Mouse (Mus musculus) heart, adult 9 months (tissue): ENCODE data around the gene Notch4.
A peak's percentile ranks its signal among the peaks of the same experiment; 100 is the strongest.

Source experiments
- DNase-seq, 2 experiments: peaks; one replicate each; pipeline ENCODE4 v3.0.0; 2022; ENCODE audit warnings: low spot score in 2 of 2

Notch4 gene

DNA sequence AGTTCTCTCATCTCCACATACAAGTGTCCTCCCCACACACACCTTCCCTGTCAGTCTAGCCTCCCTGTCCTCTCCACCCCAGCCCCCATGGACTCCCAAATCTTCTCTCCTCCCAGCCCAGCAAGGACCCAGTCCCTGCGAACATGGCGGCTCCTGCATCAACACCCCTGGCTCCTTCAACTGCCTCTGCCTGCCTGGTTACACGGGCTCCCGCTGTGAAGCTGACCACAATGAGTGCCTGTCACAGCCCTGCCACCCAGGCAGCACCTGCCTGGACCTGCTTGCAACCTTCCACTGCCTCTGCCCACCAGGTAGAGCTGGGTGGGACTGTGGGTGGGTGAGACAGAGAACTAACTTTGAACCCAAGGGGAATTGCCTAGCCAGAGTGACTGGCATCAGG is 5.9 kb downstream of the Notch4 start:
- no peak for DNase-seq

DNA sequence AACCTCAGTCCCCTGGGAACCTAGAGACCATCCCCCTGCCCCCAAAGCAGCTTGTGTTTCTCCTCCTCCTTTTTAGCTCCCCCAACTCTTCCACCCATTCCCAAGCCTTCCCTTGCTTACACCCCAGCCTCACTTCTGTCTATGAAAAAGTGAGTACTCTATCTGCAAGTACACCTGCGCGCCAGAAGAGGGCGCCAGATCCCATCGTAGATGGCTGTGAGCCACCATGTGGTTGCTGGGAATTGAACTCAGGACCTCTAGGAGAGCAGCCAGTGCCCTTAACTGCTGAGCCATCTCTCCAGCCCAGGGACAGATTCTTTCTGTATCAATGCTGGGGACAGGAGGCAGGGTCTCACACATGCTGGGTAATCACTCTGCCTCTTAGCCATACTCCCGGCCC is 7.8 kb downstream of the Notch4 start:
- DNase-seq, result no peak

DNA sequence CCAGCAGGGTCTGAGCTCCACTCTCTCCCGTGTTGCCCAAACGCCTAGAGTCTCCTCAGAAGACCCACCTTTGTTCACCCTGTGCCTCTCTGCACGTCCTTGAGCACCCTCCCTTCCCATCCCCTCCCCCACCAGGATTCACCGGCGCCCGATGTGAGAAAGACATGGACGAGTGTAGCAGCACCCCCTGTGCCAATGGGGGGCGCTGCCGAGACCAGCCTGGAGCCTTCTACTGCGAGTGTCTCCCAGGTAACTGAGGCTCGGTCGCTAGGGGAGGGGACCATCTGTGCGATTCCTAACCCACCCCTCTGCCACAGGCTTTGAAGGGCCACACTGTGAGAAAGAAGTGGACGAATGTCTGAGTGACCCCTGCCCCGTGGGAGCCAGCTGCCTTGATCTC is 8.3 kb downstream of the Notch4 start:
- DNase-seq, result no peak

DNA sequence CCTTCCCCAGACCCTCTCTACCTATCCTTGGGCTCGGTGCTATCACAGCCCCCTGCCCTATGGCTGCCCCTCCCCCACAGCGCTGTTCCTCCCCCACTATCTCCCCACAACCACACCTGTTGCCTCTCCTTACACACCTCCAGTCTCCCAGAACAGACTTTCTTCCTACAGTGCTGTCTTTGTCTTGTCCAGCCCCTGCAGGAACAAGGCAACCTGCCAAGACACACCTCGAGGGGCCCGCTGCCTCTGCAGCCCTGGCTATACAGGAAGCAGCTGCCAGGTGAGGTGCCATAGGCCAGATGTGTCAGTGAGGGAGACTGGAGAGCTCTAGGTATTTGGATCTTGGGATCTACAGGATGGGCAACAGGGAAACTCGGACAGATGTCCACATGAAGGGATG is 12.5 kb downstream of the Notch4 start:
- DNase-seq, result no peak

DNA sequence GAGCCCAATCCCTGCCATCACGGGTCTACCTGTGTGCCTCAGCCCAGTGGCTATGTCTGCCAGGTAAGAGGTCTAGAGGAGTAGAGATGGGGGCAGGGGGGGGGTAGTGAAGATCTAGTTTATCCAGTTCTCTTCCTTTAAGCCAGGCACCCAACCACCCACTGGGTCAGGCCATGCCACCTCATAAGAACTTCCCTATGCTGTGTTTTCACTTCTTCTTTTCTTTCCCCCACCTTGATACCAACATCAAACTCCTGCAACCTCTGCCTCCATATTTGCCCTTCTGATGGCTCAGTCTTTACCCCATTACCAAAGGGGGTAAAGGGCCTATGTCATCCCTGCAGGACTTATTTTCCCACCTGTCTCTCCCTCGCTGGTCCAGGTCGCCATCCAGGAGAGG is 14.0 kb downstream of the Notch4 start:
- DNase-seq, result no peak

DNA sequence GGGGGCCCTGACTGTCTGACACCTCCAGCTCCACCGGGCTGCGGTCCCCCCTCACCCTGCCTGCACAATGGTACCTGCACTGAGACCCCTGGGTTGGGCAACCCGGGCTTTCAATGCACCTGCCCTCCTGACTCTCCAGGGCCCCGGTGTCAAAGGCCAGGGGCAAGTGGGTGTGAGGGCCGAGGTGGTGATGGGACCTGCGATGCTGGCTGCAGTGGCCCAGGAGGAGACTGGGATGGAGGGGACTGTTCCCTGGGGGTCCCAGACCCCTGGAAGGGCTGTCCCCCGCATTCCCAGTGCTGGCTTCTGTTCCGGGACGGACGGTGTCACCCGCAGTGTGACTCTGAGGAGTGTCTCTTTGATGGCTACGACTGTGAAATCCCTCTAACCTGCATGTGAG is 18.5 kb downstream of the Notch4 start:
- DNase-seq, result no peak

DNA sequence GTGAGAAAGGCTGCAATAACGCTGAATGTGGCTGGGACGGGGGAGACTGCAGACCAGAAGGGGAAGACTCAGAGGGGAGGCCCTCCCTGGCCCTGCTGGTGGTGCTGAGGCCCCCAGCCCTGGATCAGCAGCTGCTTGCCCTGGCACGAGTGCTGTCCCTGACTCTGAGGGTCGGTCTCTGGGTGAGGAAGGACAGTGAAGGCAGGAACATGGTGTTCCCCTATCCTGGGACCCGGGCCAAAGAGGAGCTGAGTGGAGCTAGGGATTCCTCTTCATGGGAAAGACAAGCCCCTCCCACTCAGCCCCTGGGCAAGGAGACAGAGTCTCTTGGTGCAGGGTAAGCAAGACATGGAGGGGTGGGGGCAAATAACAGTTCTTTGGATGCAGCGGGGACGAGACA is 19.3 kb downstream of the Notch4 start:
- DNase-seq, result no peak

DNA sequence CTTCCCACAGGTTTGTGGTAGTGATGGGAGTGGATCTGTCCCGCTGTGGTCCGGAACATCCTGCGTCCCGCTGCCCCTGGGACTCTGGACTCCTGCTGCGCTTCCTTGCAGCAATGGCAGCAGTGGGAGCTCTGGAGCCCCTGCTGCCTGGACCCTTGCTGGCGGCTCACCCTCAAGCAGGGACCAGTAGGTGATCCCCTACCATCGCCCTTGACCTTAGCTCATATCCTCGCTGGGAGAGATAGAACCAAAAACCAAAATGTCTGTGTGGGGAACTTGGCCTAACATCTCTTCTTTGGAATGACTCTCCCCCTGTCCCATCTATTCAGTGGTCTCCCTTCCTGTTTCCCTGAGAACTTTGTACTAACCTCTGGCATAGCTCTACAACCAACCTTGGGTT is 19.8 kb downstream of the Notch4 start:
- no peak for DNase-seq

DNA sequence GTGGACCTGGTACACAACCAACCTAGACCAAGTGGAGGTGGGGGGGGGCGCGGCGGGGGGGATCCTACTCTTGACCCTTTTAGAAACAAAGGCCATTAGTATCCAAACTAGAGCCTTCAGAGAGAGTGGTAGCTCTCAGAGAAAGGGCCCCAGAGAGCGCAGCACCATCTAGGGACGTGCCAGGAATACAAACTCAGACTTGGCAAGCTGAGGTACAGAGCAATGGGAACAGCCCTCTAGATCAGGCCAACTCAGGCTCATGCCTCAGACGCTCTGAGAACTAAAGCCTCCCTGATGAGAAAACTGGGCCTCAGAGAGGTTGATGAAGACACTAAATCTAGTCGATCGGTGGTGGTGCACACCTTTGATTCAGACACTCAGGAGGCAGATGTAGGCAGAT is 21.1 kb downstream of the Notch4 start:
- DNase-seq, result no peak

DNA sequence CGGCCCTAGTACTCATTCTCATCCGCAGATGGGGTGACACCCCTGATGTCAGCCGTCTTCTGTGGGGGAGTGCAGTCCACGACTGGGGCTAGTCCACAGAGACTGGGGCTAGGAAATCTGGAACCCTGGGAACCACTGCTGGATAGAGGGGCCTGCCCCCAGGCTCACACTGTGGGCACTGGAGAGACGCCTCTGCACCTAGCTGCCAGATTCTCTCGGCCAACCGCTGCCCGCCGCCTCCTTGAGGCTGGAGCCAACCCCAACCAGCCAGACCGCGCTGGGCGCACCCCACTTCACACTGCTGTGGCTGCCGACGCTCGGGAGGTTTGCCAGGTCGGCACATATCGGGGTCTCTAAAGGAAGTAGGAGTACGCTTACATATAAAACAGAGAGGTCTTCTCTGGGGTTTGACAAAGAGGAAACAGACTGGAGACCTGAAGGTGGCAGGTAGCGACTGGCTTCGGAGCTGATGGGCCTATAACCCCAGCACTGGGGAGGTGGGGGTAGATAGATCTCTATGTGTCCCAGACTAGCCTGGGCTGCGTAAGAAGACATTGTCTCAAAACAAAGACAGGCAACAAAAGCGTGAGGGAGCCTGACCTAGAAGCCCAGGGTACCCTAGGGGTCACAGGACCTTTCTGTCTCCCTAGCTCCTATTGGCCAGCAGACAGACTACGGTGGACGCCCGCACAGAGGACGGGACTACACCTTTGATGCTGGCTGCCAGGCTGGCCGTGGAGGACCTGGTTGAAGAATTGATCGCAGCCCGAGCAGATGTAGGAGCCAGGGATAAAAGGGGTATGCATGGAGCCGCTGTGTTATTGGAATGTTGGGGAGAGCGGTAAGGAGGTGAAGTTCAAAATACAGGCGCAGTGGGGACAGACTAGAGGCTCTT is 22.1 kb downstream of the Notch4 start:
- no peak for DNase-seq

DNA sequence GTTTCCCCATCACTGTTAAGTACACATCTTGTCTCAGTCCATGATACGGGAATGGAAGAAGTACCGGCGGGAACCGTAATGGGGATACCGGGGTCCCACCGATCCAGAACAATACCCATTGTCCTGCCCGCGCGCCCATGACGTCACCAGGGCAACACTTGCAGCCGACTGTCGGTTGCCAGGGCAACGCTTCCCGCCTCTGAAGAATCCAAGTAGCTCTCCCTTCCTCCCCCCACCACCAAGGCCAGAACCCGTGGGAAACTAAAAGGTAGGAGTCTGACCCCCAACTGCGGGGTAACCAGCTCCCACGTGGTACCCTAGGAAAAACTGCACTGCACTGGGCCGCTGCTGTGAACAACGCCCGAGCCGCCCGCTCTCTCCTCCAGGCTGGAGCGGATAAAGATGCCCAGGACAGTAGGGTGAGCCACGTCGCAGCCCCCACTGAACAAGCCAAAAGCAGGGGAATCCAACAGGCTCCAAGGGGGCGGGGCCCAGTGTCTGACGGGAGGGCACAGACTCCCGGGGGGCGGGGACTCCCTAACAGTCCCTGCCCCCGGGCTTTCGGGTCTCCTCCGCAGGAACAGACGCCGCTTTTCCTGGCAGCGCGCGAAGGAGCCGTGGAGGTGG is 22.8 kb downstream of the Notch4 start:
- DNase-seq, result peak; percentile 83 to 87

DNA sequence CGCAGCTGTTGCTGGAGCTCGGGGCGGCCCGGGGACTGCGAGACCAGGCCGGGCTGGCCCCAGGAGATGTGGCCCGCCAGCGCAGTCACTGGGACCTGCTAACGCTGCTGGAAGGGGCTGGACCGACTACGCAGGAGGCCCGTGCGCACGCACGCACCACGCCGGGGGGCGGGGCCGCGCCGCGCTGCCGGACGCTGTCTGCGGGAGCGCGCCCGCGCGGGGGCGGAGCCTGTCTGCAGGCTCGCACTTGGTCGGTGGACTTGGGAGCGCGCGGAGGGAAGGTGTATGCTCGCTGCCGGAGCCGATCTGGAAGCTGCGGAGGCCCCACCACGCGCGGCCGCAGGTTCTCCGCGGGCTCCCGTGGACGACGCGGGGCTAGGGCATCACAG is 23.3 kb downstream of the Notch4 start:
- DNase-seq, result peak; percentile 98

DNA sequence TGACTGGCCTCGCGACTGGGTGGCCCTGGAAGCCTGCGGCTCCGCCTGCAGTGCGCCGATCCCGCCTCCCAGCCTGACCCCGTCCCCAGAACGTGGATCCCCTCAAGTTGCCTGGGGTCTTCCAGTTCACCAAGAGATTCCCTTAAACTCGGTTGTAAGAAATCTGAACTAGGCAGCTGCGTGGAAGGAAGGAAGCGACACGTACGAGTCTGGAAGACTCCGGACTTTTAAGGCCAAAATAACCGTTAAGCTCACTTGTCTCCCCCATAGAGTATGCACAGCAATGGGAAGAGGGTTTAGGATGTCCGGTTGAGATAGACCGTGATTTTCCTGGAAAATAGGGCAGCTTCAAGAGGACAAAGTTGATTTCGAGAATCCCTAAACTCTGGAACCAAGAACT is 23.7 kb downstream of the Notch4 start:
- no peak for DNase-seq

DNA sequence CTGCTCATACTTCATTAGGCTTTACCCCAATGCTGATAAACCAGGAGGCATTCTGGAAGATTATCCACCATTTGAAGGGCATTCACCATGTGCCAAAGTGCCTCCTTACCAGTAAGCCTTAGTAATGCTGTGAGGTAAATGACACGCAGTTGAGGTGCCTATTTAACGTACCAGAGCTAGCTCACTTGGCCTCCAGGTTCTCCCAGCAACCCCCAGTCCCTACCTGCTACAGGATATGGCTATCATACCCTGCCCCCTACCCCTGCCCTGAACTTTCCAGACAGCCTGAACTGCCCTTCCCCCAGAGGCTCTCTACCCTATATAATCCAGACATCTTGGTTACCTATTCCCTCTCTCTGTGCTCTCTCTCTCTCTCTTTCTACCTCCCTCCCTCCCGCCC is 24.7 kb downstream of the Notch4 start:
- DNase-seq, result no peak

DNA sequence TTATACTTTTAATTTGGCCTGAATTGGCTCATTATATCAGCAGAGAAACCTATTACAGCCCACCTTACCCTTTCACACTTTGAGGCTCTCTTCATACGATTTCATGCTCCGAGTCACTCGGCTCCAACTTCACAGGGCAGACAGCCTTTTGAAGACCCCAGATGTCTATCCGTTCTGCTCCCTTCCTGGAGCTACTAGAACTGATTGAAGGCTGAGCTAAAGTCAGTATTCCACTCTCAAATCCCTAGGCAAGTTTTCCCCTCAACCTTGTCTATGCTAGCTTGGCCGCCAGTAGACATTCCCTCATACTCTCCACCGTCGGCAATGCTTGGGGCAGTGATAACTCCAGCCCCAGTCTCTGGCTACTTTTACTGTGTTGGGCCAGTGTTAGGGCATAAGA is 25.1 kb downstream of the Notch4 start:
- no peak for DNase-seq

DNA sequence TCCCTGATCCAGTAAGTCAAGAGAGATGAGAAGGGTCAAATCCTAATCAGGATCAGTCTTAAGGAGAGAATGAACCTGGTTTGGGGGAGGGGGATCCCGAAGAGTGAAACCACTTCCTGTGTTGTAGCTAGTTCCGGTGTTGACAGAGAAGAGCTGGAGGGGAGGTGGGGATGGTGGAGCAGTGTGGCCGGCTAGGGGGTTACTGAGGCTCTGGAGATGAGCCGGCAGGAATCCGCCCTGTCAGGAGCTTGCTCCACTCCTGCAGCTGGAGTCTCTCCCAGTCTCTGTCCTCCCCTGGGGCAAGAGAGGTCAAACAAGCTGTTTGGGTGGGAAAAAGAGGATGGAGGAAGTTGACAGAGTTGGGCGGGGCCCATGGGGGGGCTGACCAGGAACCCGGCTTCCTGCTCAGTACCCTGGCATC is 25.6 kb downstream of the Notch4 start, which contains the start of gene Gpsm3:
TSS of gene Gpsm3 (plus strand) at position 126 of the 421 bp plus-strand sequence.
- peak; percentile 75 to 81 for DNase-seq

DNA sequence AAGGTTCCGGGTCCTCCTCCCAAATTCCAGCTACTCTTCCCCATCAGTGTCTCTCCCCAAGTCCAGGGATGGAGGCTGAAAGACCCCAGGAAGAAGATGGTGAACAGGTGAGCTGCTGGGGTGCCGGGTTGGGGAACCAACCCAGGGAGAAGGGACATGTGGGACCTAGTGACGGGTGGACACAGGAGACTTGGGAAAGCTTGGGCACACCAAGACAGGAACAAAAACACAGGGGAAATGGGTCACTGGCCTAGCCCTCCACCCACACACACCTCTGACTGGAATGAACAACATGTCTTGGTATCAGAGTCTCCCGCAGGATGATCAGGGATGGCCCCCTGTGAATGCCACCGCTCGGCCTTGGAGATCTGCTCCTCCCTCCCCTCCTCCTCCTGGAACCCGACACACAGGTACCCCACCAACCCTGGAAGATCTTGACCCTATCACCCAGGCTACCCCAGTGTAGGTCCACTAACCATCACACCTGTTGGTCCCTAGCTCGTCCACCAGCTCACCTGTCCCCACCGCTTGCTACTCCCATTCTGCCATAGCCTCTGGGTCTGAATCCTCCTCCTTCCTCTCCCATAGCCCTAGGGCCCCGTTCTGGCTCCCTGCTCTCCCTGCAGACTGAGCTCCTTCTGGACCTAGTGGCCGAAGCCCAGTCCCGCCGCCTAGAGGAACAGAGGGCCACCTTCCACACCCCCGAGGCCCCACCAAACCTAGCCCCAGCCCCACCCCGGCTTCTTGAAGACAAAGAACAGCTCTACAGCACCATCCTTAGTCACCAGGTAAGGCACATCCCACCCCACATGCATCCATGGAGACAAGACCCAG is 26.3 kb downstream of the Notch4 start:
- DNase-seq, result peak in 1 of 2 experiments; percentile 41

DNA sequence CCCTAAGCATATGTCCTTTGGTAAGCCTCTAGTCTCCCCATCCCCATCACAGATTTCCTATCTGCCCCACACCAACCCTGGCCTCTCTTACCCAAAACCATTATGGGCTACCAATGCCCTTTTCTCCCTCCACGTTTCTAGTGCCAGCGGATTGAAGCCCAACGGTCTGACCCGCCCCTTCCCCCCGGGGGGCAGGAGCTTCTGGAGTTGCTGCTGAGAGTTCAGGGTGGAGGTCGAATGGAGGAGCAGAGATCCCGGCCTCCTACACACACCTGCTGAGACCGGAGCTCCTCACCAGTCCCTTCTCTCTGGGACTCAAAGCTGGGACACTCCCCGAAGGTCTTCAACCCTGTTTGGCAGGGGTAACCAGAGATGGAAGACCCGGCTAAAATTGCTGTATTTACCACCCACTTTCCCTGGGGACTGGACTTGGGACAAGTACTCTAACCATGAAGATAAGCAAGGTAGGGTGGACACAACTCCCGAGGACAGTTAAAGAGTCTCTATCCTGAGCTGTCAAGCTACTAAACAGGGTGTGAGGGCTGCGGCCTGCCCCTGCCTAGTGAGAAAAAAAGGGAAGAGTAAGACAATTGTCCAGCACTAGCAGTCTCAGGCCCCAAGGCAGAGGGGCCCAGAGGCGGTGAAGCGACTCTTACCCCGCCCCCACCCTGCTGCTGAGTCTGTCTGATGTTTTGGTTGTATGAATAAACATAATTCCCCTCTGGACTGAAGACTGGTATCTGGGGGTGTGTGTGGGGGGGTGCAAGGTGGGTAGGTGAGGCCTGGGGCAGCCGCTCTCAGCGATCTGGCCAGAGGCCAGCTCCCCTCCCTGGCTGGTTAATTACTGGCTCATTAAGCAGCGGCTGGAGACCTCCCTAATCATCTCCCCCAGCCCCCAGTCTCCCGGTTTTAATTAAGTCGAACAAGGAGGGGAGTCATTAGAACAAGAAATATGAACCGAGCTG is 27.2 kb downstream of the Notch4 start, which contains the start of gene Pbx2:
TSS of gene Pbx2 (plus strand) at position 238 of the 965 bp plus-strand sequence.
- DNase-seq, result peak in 1 of 2 experiments; percentile 50

DNA sequence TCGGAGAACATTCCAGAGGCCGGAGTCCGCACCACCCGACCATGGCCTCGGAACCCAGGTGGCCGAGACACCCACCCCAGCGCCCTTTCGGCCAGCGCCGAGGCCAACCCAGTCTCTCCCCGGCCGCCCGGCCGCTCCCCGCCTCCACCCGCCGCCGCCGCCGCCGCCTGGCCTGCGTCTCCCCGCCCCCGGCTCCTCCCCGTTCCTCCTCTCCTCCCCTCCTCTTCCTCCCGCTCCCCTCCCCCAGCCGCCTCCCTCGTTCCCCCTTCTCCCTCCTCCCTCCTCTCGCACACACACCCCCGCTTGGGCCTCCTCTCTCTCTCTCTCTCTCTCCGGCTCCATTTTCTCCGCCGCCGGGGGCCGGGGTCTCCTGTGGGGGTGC is 27.9 kb downstream of the Notch4 start:
- peak; percentile 82 for DNase-seq

DNA sequence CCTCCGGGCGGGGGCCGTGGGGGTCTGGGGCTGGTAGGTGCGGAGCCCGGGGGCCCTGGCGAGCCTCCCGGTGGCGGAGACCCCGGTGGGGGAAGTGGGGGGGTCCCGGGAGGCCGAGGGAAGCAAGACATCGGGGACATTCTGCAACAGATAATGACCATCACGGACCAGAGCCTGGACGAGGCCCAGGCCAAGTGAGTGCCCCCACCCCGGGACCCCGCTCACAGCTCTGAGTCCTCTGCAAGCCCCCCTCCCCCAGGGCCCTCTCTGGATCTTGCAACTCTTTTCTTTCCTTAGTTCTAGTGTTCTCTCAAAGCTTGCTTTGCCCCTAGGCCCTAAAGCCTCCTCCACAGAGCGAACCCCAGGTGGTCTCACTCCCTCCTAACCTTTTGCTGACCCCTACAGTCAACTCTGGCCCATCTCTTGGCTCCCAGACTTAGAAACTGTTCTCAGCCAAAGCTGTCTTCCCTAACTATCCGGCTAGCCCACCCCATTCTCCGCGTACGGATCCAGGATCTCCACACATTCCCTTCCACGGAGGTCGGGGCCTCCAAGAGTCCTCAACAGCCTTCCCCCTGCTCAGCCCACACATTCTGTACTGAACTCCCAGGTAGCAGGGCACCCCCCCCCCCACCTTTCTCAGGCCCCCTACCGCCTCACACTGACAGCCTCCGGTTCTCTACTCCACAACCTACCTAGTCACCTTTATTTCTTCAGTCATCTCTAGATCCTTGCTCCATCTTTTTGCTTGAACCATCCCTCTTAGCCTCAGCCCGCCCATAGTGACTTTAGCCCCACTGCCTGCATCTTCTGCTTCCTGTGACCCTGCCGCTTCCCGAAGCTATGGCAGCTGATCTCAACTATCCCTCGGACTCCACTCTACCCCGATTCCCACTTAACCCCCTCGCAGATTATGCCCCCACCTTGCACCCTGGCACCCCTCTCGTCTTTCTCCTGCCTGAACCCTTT is 28.8 kb downstream of the Notch4 start:
- peak in 1 of 2 experiments; percentile 49 for DNase-seq
